ENCODE assay signal across 23 mouse cellular contexts in the genomic region with DNA sequence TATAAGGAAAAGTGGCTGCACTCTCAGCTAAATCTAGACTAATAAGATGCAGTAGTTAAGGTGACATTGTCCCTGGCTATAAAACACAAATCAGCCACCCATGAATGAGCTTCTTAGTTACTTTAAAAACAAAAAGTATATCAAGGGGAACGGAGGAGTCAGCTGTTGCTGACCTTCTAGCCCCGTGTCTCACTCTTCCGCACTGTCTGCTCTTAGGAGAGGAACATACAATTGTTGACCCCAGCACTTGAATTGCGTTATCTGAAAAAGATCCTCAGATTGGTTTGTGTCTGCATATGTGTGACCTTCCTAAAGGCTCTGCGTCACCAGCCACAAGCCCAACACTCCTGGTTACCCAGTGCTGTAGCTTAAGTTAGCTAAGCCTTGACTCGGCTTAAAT.
"Had no signal": no experiment of that assay in that cellular context is flagged by ENCODE, and none has a peak within 500 bp of the region (broad histone marks: within the 10 kb centered on the region; RNA-seq: fewer than 3 reads in every experiment).

No protein-coding gene starts in this region.

- H3K9me3 ChIP-seq: heart, embryonic 13.5 days; heart, embryonic 15.5 days; hindbrain, embryonic 13.5 days; hindbrain, embryonic 15.5 days; limb, embryonic 13.5 days; limb, embryonic 15.5 days; liver, embryonic 12.5 days had no signal

- H3K36me3 ChIP-seq: heart, embryonic 15.5 days; hindbrain, embryonic 13.5 days; hindbrain, embryonic 15.5 days; limb, embryonic 13.5 days; limb, embryonic 15.5 days; liver, embryonic 12.5 days had no signal

- H3K9ac ChIP-seq: forebrain, postnatal 0 days; heart, embryonic 13.5 days; heart, embryonic 15.5 days; hindbrain, embryonic 13.5 days; hindbrain, embryonic 15.5 days; limb, embryonic 13.5 days; limb, embryonic 15.5 days; liver, embryonic 12.5 days; liver, embryonic 14.5 days had no signal

- ATAC-seq: forebrain, postnatal 0 days; hindbrain, postnatal 0 days; intestine, embryonic 16.5 days; liver, embryonic 12.5 days had no signal

- H3K27ac ChIP-seq: heart, adult 2 months; heart, embryonic 13.5 days; heart, embryonic 15.5 days; hindbrain, embryonic 13.5 days; hindbrain, embryonic 15.5 days; hindbrain, postnatal 0 days; limb, embryonic 13.5 days; limb, embryonic 15.5 days; liver, embryonic 12.5 days; liver, embryonic 14.5 days had no signal

- H3K4me2 ChIP-seq: heart, embryonic 11.5 days; heart, embryonic 13.5 days; heart, embryonic 15.5 days; hindbrain, embryonic 13.5 days; hindbrain, embryonic 15.5 days; limb, embryonic 13.5 days; limb, embryonic 15.5 days; liver, embryonic 12.5 days had no signal

- H3K27me3 ChIP-seq: heart, embryonic 13.5 days; heart, embryonic 15.5 days; hindbrain, embryonic 13.5 days; hindbrain, embryonic 15.5 days; limb, embryonic 13.5 days; limb, embryonic 15.5 days; liver, embryonic 12.5 days had no signal

- H3K4me1 ChIP-seq: hindbrain, embryonic 13.5 days; hindbrain, embryonic 15.5 days; limb, embryonic 13.5 days; limb, embryonic 15.5 days; liver, embryonic 12.5 days had no signal

- DNase-seq: forebrain, postnatal 0 days; gastrocnemius, postnatal 14 days; gastrocnemius, postnatal 36 days; heart, adult 11 months; heart, adult 2 months; heart, postnatal 14 days; heart, postnatal 36 days; kidney, adult 18-20 months; kidney, postnatal 10 days; layer of hippocampus, adult 9-11 months; layer of hippocampus, postnatal 36 days; left cerebral cortex, postnatal 4 days had no signal

- H3K4me3 ChIP-seq: heart, adult 2 months; heart, embryonic 13.5 days; heart, embryonic 15.5 days; hindbrain, embryonic 13.5 days; hindbrain, embryonic 15.5 days; limb, embryonic 13.5 days; limb, embryonic 15.5 days; liver, embryonic 12.5 days had no signal
